Mouse (Mus musculus) erythroid progenitor cell, adult 5-6 weeks (primary cell): ENCODE results near the gene Gimap7. TPM values are rescaled to one million over a fixed set of nuclear protein-coding genes. Genes with fewer than 3 reads are reported as not detected.
A peak's percentile ranks its signal among the peaks of the same experiment; 100 is the strongest.
"Not testable (repeated sequence)": the region's sequence is repeated elsewhere in the genome, so short reads cannot be mapped to it uniquely, and the experiment has no call there.

Experiments used
- ATAC-seq: replicated peaks from 2 replicates; pipeline ENCODE4 v1.8.0; 2016; ENCODE audit warnings: moderate number of reproducible peaks, mild to moderate bottlenecking, moderate TSS enrichment, inconsistent platforms; ENCODE audit not compliant: poor library complexity, low FRiP score, severe bottlenecking
- total RNA-seq, 2 experiments: library from RNA; stranded (forward) in 1 of 2; stranded (reverse) in 1 of 2; fragments of 150-400 nt in 1 of 2; fragments of 186-747, 209-891 nt in 1 of 2; gene quantifications; 2 replicates each; pipeline versions ENCODE4 v1.2.3 to v1.2.4; 2015 to 2017; ENCODE audit warnings: low replicate concordance in 2 of 2

Gimap7 gene
- total RNA-seq (2015; ENCODE audit: low replicate concordance) (6.1 and 10.5 TPM in 2 replicates), total RNA-seq (2017; ENCODE audit: low replicate concordance) (4.0 TPM in 1 of 2 replicates, not detected in the other)

DNA sequence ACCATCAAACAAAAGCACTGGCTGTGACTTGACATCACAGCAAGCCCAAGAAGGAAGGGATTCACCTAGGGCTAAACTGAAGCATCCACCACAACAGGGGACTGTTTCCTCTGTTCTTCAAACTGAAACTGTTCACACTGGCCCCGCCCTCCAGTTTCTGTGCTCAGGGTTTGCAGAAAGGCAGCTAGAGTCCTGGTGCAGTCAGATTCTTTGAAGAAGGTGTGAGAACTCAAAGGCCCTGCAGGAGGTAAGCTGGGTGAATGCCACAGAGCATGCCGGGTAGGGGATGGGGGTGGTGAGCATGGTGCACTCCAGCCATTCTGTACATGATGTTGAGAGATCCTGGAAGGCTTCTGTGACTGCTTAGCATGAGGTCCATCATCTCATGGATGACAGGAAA lies at the start of gene Gimap7, which contains the start of gene Gm28053:
Gene Gimap7, plus strand, starts transcription at position 167 of the 400 bp plus-strand sequence.
Gene Gm28053, plus strand, starts transcription at position 153 of the 400 bp plus-strand sequence.
- ATAC-seq, result no peak

DNA sequence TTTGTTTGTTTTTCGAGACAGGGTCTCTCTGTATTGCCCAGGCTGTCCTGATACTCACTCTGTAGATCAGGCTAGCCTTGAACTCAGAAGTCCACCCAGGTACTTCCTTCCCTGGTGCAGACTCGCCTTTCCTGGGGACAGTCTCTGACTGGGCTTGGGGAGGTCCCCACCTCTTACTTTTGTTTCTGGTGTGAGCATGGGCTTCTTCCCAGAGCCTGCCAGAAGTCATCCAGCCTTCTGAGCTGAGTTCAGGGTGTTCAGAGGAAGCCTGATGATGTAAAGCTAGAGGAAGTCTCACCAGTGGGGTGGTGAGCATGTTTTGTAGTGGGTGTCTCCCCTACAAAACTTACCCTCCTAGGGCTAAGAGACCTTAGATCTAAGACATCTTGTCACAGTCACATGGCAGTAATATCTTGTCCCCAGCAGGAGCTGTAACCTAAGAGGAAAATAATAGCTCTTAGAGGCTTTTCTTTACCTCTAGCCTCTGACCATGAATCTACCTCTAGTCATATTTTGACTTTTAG lies 48.9 kb upstream of the Gimap7 start:
- no peak for ATAC-seq

DNA sequence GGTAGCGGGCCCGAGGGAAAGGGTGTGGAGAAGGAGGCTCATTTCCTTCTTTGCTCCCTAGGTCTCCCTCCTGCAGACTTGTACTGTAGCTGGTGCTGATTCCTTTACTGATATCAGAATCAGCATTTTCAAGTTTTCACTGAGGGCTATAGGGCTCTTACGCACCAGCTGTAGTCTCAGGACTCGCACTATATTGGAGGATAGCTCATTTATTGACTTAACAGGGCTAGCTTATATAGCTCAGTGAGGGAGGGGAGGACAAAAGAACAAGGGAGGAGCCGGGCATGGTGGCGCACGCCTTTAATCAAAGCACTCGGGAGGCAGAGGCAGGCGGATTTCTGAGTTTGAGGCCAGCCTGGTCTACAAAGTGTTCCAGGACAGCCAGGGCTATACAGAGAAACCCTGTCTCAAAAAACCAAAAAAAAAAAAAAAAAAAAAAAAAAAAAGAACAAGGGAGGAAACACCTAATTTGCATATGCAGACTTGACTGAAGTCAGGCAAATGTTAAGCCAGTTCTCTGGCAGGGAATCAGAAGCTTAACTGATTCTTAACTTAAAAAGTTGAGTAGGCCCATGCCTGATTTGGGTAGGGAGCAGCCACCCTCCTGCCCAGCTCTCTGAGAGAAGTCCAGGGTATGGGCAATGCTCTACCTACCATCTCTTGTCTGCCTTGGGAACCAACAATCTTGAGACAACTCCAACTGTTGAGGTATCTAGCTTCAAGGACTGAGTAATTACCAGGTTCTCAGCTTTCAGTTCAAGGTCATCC lies 43.9 kb upstream of the Gimap7 start:
- ATAC-seq, result no peak

DNA sequence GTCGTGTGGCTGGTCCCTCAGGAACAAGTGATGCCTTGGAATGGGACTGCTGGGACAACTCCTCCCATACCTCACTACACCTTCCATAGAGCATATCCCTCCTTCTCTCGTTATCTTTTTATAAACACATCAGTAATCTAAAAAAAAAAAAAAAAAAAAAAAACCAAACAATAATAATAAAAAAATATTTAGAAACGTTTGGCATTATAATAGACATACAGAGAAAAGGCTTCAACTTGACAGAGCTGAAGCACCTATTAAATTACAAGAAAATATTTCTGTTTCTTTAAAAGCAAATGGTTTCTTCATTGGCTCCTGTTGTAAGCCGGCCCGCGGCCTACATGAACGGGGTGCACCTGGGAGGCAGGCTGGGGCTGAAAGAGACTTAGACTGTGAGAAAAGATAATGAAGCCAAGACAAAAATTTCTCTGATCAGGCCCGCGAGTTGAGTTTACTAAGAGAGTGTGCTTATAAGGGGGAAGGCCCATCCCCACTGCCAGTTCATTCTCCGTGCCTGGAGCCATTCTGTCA lies 43.0 kb upstream of the Gimap7 start:
- ATAC-seq, result no peak

DNA sequence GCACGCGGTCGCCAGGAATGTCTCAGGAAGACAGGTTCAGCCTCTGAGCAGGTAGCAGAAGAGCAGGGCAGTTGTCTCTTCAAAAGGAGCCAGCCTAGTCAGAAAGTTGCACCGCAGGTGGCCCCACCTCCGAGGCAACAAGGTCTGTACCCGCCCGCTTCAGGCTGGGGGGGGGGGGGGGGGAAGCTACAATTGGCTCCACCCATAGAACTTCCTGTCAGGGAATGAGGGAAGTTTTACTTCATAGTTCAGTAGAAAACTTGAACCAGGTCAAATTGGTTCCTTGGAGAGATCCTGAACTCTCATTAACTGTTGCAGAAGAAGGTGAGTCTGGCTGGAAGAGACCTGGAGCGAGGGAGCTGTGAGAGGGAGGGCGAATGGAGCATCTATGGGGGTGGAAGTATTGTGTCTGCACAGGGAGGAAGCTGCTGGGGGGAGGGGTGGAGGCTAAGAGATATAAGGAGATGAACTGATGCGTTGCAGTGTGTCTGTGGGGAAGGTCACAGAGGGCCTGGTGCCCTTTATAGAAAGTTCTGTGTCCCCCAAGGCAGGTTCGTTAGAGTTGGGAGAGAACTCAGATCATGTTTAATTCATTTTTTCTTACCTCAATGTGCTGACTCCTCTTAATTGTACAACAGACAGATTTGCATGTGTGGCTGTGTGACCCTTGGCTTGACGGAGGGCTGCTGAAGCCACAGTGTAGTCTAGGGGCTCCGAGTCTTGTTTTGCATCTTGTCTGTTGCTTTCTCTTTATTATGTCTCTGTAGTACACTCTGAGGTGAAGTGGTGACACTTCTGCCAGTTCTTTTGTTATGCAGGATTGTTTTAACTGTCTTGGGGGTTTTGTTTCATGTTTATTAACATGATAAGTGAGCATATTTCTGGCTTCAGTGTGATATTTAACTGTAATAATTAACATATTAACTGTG lies 42.2 kb upstream of the Gimap7 start, which contains the start of gene Gimap9:
Gene Gimap9, plus strand, starts transcription at position 199 of the 929 bp plus-strand sequence.
- peak; percentile 66 for ATAC-seq

DNA sequence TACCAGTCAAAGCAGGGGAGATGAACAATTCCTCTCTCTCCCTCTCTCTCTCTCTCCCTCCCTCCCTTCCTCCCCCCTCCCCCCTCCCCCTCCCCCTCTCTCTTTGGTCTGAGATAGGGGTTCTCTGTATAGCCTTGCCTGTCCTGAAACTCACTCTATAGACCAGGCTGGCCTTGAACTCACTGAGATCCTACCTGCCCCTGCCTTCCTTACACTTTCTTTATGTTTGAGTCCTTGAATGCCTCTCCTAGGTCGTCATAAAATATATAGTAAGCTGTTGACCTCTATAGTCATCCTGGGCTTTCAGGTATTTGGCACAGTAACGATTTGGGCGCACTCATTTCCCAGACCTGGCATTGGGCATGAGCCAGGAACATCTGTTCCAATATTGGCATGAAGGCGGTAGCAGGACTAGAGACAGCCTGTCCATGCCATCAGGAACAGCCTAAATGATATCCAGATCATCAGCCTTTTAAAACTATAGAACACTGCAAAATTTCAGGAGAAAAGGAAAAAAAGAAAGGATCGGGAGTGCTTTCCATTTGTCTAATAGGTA lies 41.5 kb upstream of the Gimap7 start:
- no peak for ATAC-seq

DNA sequence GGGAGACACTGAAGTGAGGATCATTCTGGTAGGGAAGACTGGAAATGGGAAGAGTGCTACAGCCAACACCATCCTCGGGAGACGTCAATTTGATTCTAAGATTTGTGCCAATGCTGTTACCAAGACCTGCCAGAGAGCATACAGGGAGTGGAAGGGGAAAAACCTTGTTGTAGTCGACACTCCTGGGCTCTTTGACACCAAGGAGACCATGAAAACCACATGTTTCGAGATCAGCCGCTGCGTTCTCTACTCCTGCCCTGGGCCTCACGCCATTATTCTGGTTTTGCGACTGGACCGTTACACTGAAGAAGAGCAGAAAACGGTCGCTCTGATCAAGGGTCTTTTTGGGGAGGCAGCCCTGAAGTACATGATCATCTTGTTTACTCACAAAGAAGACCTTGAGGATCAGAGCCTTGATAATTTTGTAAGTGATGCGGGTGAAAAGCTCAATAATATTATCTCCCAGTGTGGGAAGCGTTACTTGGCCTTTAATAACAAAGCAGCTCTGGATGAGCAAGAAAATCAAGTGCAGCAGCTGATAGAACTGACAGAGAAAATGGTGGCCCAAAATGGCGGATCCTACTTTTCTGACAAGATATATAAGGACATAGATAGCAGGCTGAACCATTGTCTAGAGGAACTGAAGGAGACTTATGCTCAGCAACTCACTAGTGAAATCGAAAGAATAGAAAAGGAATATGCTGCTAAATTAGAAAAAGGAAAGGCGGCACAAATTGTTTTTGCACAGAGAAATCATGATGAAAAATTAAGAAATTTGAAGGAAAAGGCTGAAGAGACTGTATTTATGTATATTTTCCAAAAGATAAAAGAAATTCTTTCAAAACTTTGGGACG lies 40.7 kb upstream of the Gimap7 start:
- no peak for ATAC-seq

DNA sequence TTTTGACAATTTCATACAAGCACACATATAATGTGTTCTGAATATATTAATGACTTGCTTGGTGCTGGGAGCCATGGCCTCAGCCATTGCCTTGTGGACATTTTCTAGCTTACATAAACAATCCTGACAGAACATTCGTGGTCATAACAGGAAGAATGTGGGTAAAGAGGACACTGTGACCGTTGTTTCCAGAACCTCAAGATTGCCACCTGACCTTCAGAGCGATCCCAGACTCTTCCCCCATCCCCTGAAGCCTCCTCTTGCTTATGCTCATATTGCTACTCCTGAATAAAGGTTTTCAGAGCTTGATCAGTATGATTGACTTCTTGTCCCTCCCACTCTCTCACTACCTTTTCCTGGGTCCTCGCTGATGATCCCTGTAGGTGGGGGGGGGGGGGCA lies 40.0 kb upstream of the Gimap7 start:
- no peak for ATAC-seq

DNA sequence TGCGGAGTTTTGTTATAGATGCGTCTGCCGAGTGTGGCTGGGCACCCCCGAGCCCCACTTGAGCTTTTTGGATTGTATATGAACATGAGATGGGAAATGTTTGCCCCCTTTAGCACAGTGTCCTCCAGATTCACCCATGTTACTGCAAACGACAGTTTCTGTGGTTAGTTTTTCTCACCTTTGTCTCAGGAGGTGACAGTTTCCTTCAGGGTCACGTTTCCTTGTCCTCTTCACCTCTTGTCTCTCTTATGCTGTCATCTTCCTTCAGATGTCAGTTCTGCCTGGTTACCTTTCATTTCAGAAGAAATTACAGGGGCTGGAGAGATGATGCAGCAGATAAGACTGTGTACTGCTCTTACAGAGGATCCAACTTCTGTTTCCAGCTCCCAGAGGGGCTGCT lies 38.7 kb upstream of the Gimap7 start:
- ATAC-seq, result no peak

DNA sequence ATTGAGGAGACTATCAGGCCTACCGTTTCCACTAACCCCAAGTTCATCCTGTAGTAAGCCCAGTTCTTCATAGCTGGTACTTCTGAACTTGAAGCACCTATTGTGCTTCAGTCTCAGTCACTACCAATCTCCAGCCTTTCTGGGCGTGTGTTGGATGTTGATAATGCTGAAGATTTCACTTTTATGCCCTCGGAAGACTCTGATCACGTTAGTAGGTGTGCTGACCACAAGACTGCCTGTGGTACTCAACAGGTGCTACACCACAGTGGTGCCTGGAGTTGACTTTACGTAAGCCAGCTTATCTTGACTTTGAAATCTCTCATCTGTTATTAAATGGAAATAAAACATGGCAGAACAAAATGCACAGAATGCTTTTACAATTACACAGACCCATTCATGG lies 38.0 kb upstream of the Gimap7 start:
- ATAC-seq, result no peak

DNA sequence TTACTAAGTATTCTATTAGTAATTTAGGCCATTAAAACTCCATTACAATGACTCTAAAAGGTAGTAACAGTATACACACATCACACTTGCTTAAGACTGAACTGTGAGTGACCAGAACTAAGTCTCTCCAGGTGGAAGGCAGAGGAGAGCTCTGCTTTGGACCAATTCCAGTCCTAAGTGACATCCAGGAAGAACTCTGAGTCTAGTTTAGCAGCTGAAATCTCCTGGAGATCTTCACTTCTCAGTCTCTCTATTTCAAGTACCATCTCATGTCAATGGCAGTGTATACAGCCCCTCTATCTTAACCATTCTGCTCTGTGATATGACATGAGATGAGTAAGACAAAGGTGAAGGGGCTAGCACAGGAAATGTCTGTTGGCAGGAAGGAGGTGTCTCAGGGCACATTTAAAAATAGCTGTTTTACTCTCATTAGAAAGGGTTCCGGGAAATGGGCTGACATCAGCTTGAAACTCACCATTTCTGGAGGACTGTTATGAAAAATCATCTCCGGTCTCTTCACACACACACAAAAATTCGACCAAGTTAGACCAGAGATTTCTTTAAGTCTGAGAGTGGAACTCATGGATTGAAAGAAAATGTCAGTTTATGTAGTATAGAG lies 36.8 kb upstream of the Gimap7 start:
- no peak for ATAC-seq

DNA sequence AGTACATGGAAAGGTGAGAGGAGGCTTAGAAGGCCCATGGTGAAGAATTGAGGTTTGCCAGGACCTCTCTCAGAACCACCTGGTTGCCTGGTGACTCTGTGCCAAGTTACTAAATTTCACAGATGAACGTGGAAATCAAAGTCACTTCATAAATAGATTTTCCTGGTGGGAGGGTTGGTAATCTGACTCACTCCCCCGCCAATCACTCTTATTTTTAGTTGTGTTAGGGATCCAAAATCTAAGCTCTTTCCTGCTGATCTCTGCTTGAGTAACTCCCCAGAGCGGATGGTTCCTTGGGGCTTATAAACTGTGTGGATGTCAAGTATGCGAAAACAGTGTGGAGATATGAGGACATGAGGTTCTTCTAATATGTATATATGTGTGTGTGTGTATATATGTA lies 36.1 kb upstream of the Gimap7 start:
- ATAC-seq, result no peak

DNA sequence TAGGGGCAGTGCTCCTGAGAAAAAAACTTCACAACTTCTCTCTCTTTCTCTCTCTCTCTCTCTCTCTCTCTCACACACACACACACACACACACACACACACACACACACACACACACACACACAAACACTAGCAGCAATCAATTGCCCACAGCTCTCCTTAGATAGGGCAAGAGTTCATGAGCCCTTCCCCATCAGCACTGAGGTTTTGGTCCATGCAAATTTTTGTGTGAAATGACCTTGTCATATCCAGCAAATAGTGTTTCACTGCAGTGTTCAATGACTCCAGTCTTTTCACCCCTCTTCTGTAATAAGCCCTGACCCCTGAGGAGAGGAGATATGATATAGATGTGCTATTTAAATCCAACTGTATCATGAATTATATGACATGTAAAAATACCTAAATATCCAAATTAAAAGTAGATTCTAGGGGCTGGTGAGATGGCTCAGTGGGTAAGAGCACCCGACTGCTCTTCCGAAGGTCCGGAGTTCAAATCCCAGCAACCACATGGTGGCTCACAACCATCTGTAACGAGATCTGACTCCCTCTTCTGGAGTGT lies 35.1 kb upstream of the Gimap7 start:
- not testable (repeated sequence) for ATAC-seq

DNA sequence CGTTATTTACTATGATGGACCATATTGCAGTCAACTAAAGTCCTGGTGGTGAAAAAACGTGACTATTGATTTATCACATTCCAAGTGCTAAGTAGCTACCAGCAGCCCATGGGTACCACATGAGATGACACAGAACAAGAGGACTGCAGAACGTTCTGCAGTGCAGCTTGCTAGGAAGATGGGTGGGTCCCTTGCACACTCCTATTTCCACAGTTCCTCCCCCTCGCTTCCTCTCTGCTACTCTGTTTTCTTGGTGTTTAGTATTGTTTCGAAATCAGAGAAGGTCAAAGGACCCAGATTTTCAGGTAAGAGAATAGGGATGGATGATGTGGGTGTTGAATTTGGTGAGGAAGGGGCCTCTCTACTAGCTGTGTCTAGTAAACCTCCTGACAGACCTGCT lies 34.1 kb upstream of the Gimap7 start, which contains the start of gene Gimap4:
Gene Gimap4, plus strand, starts transcription at position 231 of the 400 bp plus-strand sequence.
- no peak for ATAC-seq

DNA sequence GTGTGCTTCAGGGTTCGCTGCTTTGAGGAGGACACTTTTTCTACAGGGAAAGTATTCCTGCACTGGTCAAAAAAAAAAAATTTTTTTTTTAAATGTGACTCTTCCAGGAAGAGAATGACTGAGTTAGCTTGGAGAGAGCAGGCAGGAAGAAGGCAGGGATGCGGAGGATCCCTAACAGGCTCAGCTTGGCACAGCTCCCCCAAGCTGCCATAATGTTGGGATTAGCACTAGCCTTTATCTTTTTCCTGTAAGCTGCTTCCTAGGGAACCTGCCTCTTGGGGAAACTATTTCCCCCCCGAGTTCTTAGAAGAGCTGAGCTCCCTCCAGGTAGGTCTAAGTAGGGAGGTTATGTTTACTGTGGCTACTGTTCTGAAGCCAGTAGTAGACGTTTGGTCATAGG lies 33.6 kb upstream of the Gimap7 start:
- no peak for ATAC-seq

DNA sequence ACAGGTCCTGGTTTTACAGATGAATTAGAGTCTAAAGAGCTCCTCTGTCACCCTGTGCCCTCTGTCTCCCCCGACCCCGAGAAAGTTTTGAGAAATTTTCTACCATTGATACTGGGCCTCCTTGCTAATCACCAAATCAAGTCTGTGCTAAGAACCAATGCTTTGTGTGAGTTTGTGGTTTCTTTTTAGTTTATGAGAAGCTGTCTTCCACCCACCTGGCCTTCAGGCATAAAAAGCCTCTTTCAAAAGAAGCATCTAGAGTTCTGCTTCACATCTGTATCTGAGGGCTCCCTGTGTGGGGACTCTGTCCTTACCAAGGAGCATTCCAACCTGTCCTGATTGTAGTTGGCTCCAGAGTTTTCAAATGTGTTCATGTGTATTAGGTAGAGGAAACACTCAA lies 33.2 kb upstream of the Gimap7 start:
- no peak for ATAC-seq

DNA sequence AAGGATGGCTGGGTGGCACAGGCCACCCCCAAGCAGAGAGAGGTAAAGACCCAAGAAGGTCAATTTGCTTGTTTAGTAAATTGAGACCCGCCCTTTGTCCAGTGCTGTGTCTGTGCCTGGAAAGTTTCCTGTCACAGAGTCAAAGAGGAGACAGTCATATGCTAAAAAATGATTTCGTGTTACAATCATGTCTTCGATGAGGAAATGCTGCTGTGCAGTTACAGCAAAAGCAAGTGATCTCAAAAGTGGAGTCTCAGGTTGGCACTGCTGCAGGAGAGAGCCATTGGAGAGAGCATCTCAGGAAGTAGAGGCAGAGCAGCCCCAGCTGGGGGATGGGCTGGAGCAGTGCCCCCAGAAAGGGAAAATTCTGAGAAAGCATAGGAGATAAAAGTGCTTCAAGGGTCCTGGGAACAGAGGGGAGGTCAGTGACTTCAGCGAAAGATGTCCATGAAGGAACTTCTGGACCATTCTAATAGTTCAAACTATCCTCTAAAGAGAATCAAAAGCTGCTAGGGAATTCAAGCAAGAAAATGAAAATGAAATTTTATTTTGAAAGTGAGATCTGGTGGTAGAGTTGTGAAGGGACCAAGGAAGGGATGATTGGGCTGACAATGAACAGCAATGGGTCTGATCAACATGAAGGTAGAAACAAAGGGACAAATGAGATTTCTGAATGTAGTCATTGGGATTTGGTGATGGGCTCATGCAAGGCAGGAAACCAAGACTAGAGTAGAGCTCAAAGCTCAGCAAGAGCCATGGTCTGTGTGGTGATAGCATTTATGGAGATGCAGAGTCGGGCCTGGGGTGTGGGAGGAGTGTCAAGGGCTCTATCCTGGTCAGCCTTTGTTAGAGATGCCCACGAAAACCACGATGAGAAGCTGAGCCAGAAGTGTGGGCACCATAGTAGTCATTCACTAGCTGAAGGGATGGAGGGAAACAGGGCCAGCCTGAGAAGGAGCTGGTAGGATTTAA lies 32.4 kb upstream of the Gimap7 start:
- ATAC-seq, result no peak
